Mouse (Mus musculus) testis, postnatal 10 days (tissue): ENCODE results near the gene Gucd1.
"Not testable (repeated sequence)": the region's sequence is repeated elsewhere in the genome, so short reads cannot be mapped to it uniquely, and the experiment has no call there.

Experiments
- DNase-seq: peaks from one replicate; pipeline ENCODE4 v3.0.0; 2021; ENCODE audit warnings: low spot score

Gene Gucd1

GRCm38 (mm10) chr10:75365231-75365633 is 152.5 kb downstream of the Gucd1 start:
- peak; percentile 47 for DNase-seq

- no peak for DNase-seq
These were observed 153.0 kb downstream of the Gucd1 start for GRCm38 (mm10) chr10:75364796-75365195.

DNA sequence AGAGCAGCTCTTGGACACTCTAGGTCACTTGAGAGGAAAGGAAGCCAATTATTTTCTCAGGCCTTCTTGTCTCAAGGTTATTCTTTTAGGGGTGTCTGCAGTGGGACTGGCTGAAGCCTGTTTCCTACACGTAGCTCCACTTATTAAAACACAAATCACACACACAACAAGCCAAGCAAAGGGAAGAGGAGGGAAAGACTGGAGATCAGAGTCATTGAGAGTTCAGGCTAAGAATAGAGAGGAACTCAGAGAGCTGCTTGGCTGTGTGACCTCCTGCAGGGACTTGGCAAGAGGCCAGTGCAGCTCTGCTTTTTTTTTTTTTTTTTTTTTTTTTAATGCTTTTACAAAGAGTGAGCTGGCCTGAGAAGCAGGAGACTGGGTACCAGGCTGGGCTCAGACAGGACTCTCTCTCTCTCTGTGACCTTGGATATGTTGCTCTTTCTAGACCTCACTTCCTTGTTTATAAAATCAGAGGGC is 153.5 kb downstream of the Gucd1 start:
- DNase-seq, result peak; percentile 73

DNA sequence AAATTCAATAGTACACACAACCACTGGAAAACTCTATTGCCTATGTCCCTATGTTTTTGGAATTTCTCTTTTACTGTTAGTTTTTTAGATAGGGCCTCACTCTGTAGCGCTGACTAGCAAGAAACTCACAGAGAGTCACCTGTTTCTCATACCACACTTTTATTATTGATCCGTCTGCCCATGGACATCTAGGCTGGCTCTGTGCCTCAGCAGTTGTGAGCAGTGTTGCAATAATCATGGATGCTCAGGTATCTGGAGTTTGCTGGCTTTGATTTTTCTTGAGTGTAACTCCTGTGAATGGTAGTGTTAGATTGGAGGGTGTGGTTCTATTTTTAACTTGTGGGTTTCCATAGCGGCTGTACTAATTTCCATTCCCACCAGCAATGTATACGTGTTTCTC is 162.4 kb downstream of the Gucd1 start:
- DNase-seq, result no peak

- not testable (repeated sequence) for DNase-seq
These were observed 163.9 kb downstream of the Gucd1 start for GRCm38 (mm10) chr10:75353838-75354241.

- no peak for DNase-seq
These were observed 165.2 kb downstream of the Gucd1 start for GRCm38 (mm10) chr10:75352541-75352940.

DNA sequence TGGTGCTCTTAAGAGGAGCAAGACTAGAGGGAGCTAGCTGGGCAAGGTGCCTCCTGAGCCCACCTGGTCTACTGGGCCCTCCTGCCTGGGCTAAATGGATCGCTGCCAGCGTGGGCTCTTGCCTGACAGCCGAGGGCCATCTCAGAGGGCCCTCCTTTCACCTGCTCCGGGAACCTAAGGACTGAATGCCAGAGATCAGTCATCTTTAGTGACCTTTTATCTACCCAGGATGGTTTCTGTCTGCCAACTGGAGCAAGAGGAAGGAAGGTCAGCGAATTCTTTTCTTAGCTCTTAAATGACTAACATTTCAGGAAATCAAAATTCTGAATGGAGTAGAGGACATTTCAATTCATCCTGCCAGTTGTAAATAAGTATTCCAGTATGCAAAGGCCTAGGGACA is 167.2 kb downstream of the Gucd1 start:
- no peak for DNase-seq

- DNase-seq, result no peak
These were observed 172.5 kb downstream of the Gucd1 start for GRCm38 (mm10) chr10:75345265-75345664.

GRCm38 (mm10) chr10:75344563-75344962 is 173.2 kb downstream of the Gucd1 start:
- not testable (repeated sequence) for DNase-seq

DNA sequence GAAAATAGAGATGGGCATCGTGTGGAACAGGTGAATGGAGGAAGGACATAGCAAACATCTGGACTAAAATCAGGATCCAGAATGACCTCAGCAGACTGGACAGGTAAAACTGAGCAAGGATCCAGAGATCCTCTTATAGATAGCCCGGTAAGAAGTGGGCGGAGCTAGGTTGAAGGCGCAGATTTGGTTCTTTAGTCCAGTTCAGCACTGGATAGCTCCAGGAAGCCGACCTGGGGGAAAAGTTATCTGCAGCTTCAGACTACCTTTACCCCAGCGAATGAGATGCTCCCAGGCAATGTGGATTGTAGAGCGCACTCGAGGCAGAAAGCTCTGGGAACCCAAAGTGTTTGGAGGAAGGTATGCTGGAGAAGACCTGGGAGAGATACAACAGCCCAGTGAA is 175.8 kb downstream of the Gucd1 start:
- no peak for DNase-seq

GRCm38 (mm10) chr10:75339377-75339776 is 178.4 kb downstream of the Gucd1 start:
- no peak for DNase-seq

- DNase-seq, result no peak
These were observed 178.9 kb downstream of the Gucd1 start for GRCm38 (mm10) chr10:75338852-75339251.

DNA sequence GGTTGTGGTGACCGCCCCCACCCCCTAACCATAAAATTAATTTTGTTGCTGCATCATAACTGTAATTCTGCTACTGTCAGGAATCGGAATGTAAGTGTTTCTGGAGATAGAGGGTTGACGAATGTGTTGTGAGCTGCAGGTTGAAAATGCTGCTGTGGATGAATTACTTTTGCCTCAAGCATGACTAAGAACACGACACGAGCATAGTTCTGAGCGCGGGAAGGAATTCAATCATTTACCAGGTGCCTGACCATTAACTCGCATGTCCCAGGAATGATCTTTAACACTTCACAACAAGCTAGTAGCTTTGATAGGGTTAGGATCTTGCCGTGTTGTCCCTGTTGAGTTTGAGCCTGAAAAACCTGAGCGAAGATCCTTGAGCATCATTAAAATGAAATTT is 180.5 kb downstream of the Gucd1 start:
- DNase-seq, result no peak

- no peak for DNase-seq
These were observed 182.7 kb downstream of the Gucd1 start for GRCm38 (mm10) chr10:75335075-75335474.

GRCm38 (mm10) chr10:75334175-75334574 is 183.6 kb downstream of the Gucd1 start:
- DNase-seq, result no peak

DNA sequence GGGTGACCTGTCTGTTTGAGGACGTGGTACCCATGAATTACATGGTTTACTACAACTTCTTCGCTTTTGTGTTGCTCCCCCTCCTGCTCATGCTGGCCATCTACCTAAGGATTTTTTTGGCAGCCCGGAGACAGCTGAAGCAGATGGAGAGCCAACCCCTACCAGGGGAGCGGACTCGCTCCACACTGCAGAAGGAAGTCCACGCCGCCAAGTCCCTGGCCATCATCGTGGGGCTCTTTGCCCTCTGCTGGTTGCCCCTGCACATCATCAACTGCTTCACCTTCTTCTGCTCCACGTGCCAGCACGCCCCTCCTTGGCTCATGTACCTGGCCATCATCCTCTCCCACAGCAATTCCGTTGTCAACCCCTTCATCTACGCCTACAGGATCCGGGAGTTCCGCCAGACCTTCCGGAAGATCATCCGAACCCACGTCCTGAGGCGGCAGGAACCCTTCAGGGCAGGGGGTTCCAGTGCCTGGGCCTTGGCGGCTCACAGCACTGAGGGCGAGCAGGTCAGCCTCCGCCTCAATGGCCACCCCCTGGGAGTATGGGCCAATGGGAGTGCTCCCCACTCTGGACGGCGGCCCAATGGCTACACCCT is 184.5 kb downstream of the Gucd1 start:
- DNase-seq, result no peak

DNA sequence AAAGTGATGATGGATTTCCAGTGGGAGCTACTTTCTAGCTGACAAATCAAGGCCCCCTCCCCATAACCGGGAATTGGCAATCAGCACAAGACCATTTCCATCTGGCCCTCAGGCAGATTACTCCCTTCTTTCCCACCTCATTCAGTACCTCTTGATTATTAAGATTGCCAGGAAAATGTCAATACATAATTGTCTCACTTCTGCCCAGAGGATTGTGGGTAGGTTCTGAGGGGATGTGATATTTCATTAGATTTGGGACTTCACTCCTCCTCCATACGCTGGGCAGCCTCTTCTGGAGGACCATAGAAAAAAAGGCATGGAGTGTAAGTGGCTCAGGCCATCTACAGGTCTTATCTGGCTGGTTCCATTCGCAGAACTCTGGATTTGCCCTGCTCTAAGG is 185.5 kb downstream of the Gucd1 start:
- DNase-seq, result no peak

- no peak for DNase-seq
These were observed 189.5 kb downstream of the Gucd1 start for GRCm38 (mm10) chr10:75328201-75328704.

DNA sequence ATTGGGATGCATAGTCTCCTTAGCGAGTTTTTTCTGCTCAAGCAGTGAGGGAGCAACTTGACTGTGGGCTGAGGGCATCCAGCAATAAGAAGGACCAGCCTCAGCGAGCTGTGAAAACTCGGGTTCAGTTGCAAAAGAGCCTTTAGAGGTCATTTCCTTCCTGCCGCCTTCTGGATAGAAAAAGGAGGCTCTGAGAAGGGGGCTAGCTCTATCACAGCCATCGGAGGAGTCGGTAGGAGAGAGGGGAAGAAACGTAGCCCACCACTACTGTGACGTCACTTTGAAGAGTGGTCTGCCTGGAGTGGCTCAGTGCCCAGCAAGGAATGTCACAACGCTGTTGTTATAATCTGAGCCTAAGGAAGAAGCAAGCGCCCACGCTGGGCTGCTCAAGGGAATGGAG is 190.7 kb downstream of the Gucd1 start:
- no peak for DNase-seq

- no peak for DNase-seq
These were observed 191.2 kb downstream of the Gucd1 start for GRCm38 (mm10) chr10:75326553-75326952.

GRCm38 (mm10) chr10:75325821-75326220 is 192.0 kb downstream of the Gucd1 start:
- no peak for DNase-seq

- DNase-seq, result no peak
These were observed 193.4 kb downstream of the Gucd1 start for GRCm38 (mm10) chr10:75324391-75324790.

- DNase-seq, result no peak
These were observed 193.8 kb downstream of the Gucd1 start for GRCm38 (mm10) chr10:75323986-75324385.

DNA sequence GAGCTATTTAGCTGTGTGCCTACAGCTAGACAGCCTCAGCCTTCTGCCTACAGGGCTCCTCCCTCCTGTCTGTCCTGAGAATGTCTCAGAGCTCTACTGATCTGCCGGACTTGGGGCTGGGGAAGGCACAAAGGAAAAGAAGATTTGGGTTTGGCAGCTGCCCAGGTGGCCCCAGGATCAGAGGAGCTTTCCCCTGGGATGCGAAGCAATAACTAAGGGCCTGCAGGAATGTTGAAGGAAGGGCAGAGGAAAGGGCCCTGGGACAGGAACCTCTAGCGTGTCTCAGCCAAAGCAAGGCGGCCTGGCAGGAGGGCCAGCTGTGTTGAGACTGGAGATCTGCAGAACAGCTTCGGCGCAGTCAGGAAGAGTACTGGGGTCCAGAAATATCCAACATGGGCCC is 194.8 kb downstream of the Gucd1 start:
- no peak for DNase-seq
